Mouse (Mus musculus): ENCODE data around the gene Cabp2. TPM values are rescaled to one million over a fixed set of nuclear protein-coding genes. Genes with fewer than 3 reads are reported as not detected.
"Not testable (repeated sequence)": the region's sequence is repeated elsewhere in the genome, so short reads cannot be mapped to it uniquely, and the experiment has no call there.

Gene Cabp2
- polyA plus RNA-seq, 1 experiment from 2014 or later = 0.22 TPM

GRCm38 (mm10) chr19:4056727-4057126 is 24.7 kb upstream of the Cabp2 start:
- no peak overlapping the region for H3K9ac ChIP-seq
- H3K27me3 ChIP-seq = no peaks in the 10 kb centered on the region
- ATAC-seq (ENCODE audit: insufficient number of reproducible peaks, insufficient read depth, low FRiP score, low TSS enrichment) = no peak
- no peak overlapping the region for H3K4me3 ChIP-seq
- H3K27ac ChIP-seq = no peak overlapping the region
- no peaks in the 10 kb centered on the region for H3K36me3 ChIP-seq
- 0 out of 2 replicates have a peak, but pooled peaks cover 3% of the 10 kb centered on the region for H3K4me1 ChIP-seq
- H3K4me2 ChIP-seq (replicated peaks) = no peak overlapping the region
- H3K9me3 ChIP-seq = no peaks in the 10 kb centered on the region
- WGBS = 48% methylated on average over 4 of the region's 4 CpGs

DNA sequence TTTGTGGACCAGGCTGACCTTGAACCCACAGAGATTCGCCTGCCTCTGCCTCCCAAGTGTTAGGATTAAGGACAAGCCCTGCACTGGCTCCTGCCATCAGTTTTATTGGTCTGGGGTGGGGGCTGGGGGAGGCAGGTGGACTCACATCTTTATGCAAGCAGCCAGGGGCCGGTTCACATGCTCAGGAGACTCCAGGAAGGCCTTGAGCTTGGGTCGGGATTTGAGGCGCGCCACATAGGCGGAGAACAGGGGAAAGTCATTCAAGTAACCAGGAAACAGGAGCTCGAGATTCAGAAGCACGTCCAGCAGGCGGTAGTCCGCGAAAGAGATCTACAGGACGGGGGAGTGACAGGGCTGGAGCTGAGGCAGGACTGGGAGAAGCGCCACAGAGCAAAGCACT is 24.0 kb upstream of the Cabp2 start:
- ATAC-seq (ENCODE audit: insufficient number of reproducible peaks, insufficient read depth, low FRiP score, low TSS enrichment) = no peak
- no peak overlapping the region for H3K27ac ChIP-seq
- no peaks in the 10 kb centered on the region for H3K27me3 ChIP-seq
- no peak overlapping the region for H3K4me2 ChIP-seq (replicated peaks)
- 0 out of 2 replicates have a peak, but pooled peaks cover 3% of the 10 kb centered on the region for H3K4me1 ChIP-seq
- no peaks in the 10 kb centered on the region for H3K9me3 ChIP-seq
- 80% methylated on average over 13 of the region's 13 CpGs for WGBS
- H3K9ac ChIP-seq = no peak overlapping the region
- no peak overlapping the region for H3K4me3 ChIP-seq
- no peaks in the 10 kb centered on the region for H3K36me3 ChIP-seq

DNA sequence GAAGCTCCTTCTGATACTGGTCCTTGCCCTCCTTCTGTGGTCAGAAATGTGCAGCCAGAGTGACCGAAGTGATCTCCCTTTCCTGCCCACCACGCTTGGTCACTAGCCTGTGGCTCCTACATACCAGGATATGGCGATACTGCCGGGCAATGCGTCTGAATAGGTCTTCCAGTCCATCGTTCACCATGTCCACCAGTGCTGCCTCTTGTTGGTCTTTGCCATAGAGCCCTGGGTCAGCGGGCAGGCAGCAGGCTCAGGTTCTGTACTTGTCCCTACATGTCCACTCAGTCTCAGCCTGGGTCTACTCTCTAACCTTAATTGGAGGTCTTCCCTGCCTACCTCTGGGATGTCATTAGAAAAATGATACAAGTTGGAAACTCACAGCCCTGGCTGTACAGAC is 23.4 kb upstream of the Cabp2 start:
- Histone ChIP-seq H3K9me3 (no peaks in the 10 kb centered on the region), H3K36me3 (no peaks in the 10 kb centered on the region), H3K4me3 (no peak overlapping the region), H3K4me2 (replicated peaks) (no peak overlapping the region), H3K27me3 (no peaks in the 10 kb centered on the region), H3K27ac (no peak overlapping the region), H3K9ac (no peak overlapping the region), H3K4me1 (0 out of 2 replicates have a peak, but pooled peaks cover 3% of the 10 kb centered on the region)
- WGBS = 94% methylated on average over 7 of the region's 7 CpGs
- no peak for ATAC-seq (ENCODE audit: insufficient number of reproducible peaks, insufficient read depth, low FRiP score, low TSS enrichment)

DNA sequence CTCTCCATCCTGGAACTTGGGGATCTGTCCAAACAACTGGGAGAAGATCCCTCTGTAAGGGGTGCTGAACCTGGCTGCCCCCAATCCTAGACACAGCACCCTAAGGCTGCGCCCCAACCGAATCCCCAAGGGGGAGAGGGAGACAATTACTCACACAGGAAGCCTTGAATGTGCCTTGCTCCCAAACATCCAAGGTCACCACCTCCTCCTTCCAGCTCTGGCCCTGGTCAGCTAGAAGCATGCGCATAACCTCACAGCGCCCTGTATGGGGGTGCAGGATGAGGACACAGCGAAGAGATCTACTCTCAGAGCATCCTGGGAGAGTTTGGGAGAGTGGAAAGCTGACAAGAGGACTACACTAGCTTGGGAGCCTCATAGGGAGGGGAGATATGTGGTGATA is 22.8 kb upstream of the Cabp2 start:
- Histone ChIP-seq H3K9me3 (no peaks in the 10 kb centered on the region), H3K27ac (no peak overlapping the region), H3K9ac (no peak overlapping the region), H3K36me3 (no peaks in the 10 kb centered on the region), H3K4me2 (replicated peaks) (no peak overlapping the region), H3K27me3 (no peaks in the 10 kb centered on the region), H3K4me3 (no peak overlapping the region), H3K4me1 (0 out of 2 replicates have a peak, but pooled peaks cover 3% of the 10 kb centered on the region)
- WGBS = 87% methylated on average over 5 of the region's 5 CpGs
- ATAC-seq (ENCODE audit: insufficient number of reproducible peaks, insufficient read depth, low FRiP score, low TSS enrichment) = no peak

DNA sequence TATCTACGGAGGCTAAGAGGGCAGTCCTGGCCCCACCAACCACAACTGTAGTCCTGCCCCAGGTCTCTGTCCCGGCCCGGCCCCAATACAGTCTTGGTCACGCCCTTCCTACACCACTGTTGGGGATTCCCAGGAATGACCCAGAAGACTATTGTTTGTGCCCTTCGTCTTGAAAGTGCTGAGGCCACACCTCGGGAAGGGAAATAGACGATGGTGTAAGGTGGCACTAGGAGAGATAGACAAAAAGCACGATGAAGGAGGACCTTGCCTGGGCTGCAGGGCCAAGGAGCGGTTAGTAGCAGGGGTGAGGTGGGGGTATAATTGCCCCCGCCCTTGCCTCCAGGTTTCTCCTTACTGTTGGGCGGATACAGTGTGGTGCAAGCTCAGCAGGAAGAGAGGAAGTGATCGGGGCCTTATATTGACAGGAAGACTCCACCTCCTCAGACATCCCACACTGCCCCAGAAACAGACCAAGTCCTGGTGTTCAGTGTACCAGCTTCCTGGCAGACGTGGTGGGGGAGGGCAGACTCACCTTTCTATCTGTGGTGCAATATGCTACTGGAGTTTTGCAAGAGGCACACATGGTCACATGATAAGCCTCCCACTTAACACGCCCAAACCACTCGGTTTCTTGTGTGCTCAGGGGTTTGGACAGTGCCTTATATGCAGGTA is 22.2 kb upstream of the Cabp2 start, which contains the start of gene Gstp3:
Gene Gstp3 (minus strand): TSS at position 501 of the 672 bp plus-strand sequence.
- 81% methylated on average over 15 of the region's 15 CpGs for WGBS
- H3K4me2 ChIP-seq (replicated peaks) = no peak within 1 kb of the TSS
- ATAC-seq (ENCODE audit: insufficient number of reproducible peaks, insufficient read depth, low FRiP score, low TSS enrichment) = no peak
- H3K36me3 ChIP-seq = no peaks in the 10 kb centered on the region
- H3K27me3 ChIP-seq = no peaks in the 10 kb centered on the region
- H3K4me3 ChIP-seq = no peak within 1 kb of the TSS
- no peak within 1 kb of the TSS for H3K9ac ChIP-seq
- no peak within 1 kb of the TSS for H3K27ac ChIP-seq
- H3K4me1 ChIP-seq = 0 out of 2 replicates have a peak, but pooled peaks cover 3% of the 10 kb centered on the region
- no peaks in the 10 kb centered on the region for H3K9me3 ChIP-seq

DNA sequence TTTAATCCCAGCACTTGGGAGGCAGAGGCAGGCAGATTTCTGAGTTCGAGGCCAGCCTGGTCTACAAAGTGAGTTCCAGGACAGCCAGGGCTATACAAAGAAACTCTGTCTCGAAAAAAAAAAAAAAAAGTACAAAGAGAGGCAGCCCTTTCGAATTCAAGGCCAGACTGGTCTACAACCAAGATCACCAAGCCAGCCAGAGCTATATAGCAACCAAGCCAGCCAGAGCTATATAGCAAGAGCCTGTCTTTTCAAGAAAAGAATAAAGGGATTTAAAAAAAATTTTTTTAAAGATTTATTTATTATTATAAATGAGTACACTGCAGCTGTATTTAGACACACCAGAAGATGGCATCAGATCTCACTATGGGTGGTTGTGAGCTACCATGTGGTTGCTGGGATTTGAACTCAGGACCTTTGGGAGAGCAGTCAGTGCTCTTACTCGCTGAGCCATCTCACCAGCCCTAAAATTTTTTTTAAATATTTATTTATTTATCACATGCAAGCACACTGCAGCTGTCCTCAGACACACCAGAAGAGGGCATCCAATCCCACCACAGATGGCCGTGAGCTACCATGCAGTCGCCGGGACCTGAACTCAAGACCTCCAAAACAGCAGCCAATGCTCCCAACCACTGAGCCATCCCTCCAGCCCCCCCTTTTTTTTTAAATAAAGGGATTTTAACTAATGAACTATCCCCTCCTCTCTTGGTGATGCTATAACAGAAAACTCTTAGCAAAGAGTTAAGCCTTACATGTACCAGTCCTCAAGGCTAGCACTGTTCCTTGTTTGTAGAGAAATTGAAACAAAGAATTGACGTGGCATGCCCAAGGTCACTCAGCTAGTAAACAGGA is 21.1 kb upstream of the Cabp2 start:
- H3K4me1 ChIP-seq; H3K27me3 ChIP-seq; H3K4me3 ChIP-seq; H3K4me2 ChIP-seq (replicated peaks); H3K9me3 ChIP-seq; H3K27ac ChIP-seq; ATAC-seq (ENCODE audit: insufficient number of reproducible peaks, insufficient read depth, low FRiP score, low TSS enrichment); H3K9ac ChIP-seq; H3K36me3 ChIP-seq: not testable (repeated sequence)
- WGBS = 87% methylated on average over 8 of the region's 8 CpGs

- no peak overlapping the region for H3K27ac ChIP-seq
- WGBS = 86% methylated on average over 6 of the region's 6 CpGs
- no peak overlapping the region for H3K4me2 ChIP-seq (replicated peaks)
- no peaks in the 10 kb centered on the region for H3K36me3 ChIP-seq
- no peak overlapping the region for H3K9ac ChIP-seq
- H3K4me3 ChIP-seq = no peak overlapping the region
- no peak for ATAC-seq (ENCODE audit: insufficient number of reproducible peaks, insufficient read depth, low FRiP score, low TSS enrichment)
- H3K9me3 ChIP-seq = no peaks in the 10 kb centered on the region
- H3K4me1 ChIP-seq = no peaks in the 10 kb centered on the region
- no peaks in the 10 kb centered on the region for H3K27me3 ChIP-seq
Measured at GRCm38 (mm10) chr19:4060899-4061465, 20.4 kb upstream of the Cabp2 start.

GRCm38 (mm10) chr19:4063357-4063756 is 18.0 kb upstream of the Cabp2 start:
- H3K4me2 ChIP-seq (replicated peaks); H3K4me3 ChIP-seq; H3K36me3 ChIP-seq; H3K9ac ChIP-seq; ATAC-seq (ENCODE audit: insufficient number of reproducible peaks, insufficient read depth, low FRiP score, low TSS enrichment); H3K9me3 ChIP-seq; H3K27me3 ChIP-seq; H3K4me1 ChIP-seq; H3K27ac ChIP-seq: not testable (repeated sequence)
- WGBS = 86% methylated on average over 4 of the region's 4 CpGs

DNA sequence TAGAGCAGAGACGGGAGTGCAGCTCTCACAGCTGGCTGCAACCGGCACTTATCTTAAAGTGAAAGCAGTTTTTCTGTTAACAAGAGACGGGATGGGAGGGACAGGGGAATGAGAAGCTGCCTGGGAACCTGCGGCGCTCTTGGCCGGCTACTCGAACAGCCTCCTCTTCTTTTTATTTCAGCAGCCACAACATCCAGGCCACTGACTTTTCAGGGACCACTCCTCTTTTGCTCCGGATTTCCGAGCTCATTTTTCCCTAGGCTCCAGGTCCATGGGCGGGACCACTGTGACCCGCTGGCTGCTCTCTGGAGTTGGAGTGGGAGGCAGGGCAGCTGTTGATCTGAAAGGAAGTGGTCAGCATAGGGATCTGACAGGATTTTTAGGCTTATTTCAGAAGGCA is 16.9 kb upstream of the Cabp2 start:
- WGBS = 26% methylated on average over 3 of the region's 11 CpGs

DNA sequence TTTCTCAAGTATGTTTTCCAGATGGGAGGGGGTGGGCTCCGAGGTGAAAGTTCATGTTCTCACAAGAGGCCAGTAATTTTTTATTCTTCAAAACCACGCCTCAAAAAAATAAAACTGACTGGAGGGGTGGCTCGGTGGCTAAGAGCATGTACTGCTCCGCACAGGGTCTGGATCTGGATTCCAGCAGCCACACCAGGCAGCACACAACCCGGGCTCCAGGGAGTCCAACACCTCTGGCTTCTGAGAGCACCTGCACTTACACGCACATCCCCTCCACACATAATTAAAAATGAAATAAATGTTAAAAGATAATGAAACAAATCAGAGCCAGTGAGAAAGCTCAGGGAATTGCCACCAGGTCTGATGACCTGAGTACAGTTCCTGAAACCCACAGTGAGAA is 15.1 kb upstream of the Cabp2 start:
- 78% methylated on average over 6 of the region's 6 CpGs for WGBS
- no peak overlapping the region for H3K27ac ChIP-seq
- no peak for ATAC-seq (ENCODE audit: insufficient number of reproducible peaks, insufficient read depth, low FRiP score, low TSS enrichment)

More for the DNA sequence above, 16.9 kb upstream of the Cabp2 start:
- H3K27ac ChIP-seq; H3K27me3 ChIP-seq; H3K36me3 ChIP-seq; H3K9ac ChIP-seq; H3K9me3 ChIP-seq; H3K4me3 ChIP-seq; ATAC-seq (ENCODE audit: insufficient number of reproducible peaks, insufficient read depth, low FRiP score, low TSS enrichment); H3K4me1 ChIP-seq; H3K4me2 ChIP-seq (replicated peaks): not testable (repeated sequence)

DNA sequence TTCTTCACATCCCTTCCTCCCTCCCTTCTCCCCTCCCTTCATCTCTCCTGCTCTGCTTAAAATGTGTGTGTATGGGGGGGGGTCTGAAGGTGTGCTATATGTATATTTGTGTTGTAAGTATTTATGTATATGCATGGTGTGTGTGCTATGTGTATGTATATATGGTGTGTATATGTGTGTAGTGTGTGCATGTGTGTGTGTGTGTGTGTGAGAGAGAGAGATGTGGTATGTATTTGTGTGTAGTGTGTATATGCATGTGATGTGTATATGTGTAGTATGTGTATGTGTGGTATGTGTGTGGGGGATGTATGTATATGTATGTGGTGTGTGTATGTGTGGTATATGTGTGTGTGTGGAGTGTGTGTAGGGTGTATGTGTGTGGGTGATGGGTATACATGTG is 14.5 kb upstream of the Cabp2 start:
- no peak overlapping the region; the same call in 1 of the 2 replicates for H3K9ac ChIP-seq
- no peaks in the 10 kb centered on the region for H3K4me1 ChIP-seq
- no peak for ATAC-seq (ENCODE audit: insufficient number of reproducible peaks, insufficient read depth, low FRiP score, low TSS enrichment)
- no peak overlapping the region for H3K4me2 ChIP-seq (replicated peaks)
- H3K27ac ChIP-seq = no peak overlapping the region
- no peaks in the 10 kb centered on the region for H3K27me3 ChIP-seq
- no peaks in the 10 kb centered on the region for H3K36me3 ChIP-seq
- no peak overlapping the region for H3K4me3 ChIP-seq
- no peaks in the 10 kb centered on the region for H3K9me3 ChIP-seq

More for the DNA sequence above, 15.1 kb upstream of the Cabp2 start:
- no peaks in the 10 kb centered on the region for H3K4me1 ChIP-seq
- H3K9me3 ChIP-seq = no peaks in the 10 kb centered on the region
- no peak overlapping the region for H3K4me3 ChIP-seq
- H3K36me3 ChIP-seq = no peaks in the 10 kb centered on the region
- no peak overlapping the region for H3K4me2 ChIP-seq (replicated peaks)
- no peak overlapping the region for H3K9ac ChIP-seq
- H3K27me3 ChIP-seq = no peaks in the 10 kb centered on the region

GRCm38 (mm10) chr19:4068242-4068641 is 13.1 kb upstream of the Cabp2 start:
- H3K4me3 ChIP-seq; H3K4me2 ChIP-seq (replicated peaks); H3K9ac ChIP-seq; H3K27me3 ChIP-seq; H3K27ac ChIP-seq; ATAC-seq (ENCODE audit: insufficient number of reproducible peaks, insufficient read depth, low FRiP score, low TSS enrichment); H3K36me3 ChIP-seq; H3K9me3 ChIP-seq; H3K4me1 ChIP-seq: not testable (repeated sequence)
- WGBS = 90% methylated on average over 2 of the region's 2 CpGs

Measured in embryonic facial prominence, embryonic 12.5 days (tissue).